Mouse (Mus musculus): Measurements from ENCODE around the gene Ccdc92b.

Ccdc92b gene

GRCm38 (mm10) chr11:74597283-74597989, 22.0 kb upstream of the Ccdc92b start:
- TF ChIP-seq GATA4 (IDR thresholded peaks at IDR 0.05; ENCODE audit: insufficient replicate concordance, low read length) = no peak

DNA sequence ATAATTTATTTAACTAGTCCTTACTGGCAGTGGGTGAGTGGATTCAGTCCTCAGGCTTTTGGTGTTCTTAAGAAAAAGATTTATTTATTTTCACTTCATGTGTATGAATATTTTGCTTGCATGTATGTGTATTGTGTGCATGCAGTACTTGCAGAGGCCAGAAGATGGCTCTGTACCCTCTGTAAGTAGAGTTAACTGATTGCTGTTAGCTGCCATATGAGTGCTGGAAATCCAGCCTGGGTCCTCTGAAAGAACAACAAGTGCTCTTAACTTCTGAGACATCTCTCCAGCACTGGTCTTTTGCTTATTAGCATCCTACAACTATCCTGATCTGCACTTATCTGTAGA, 21.4 kb upstream of the Ccdc92b start:
- no peak for TF ChIP-seq GATA4 (IDR thresholded peaks at IDR 0.05; ENCODE audit: insufficient replicate concordance, low read length)

GRCm38 (mm10) chr11:74602286-74602685, 17.1 kb upstream of the Ccdc92b start:
- TF ChIP-seq GATA4 (IDR thresholded peaks at IDR 0.05; ENCODE audit: insufficient replicate concordance, low read length) = no peak

DNA sequence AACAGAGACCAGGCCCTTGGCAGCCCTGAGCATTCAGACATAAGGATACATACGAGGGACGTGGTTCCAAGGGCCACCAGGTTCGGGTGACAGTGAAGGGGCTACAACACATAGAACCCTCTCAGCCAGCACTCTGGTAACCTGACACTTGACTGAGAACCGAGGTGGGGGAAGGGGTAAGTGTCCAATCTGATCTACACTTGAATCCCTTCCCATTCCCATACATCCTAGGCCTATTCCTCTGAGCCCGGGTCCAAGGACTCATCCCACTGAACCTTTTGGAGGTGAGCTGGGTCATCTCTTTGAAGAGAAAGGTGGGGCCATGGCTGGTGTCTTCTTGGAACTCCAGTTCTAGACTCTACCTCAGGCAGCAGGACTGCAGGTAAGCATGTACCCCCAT, 9.3 kb upstream of the Ccdc92b start:
- TF ChIP-seq GATA4 (IDR thresholded peaks at IDR 0.05; ENCODE audit: insufficient replicate concordance, low read length) = no peak

DNA sequence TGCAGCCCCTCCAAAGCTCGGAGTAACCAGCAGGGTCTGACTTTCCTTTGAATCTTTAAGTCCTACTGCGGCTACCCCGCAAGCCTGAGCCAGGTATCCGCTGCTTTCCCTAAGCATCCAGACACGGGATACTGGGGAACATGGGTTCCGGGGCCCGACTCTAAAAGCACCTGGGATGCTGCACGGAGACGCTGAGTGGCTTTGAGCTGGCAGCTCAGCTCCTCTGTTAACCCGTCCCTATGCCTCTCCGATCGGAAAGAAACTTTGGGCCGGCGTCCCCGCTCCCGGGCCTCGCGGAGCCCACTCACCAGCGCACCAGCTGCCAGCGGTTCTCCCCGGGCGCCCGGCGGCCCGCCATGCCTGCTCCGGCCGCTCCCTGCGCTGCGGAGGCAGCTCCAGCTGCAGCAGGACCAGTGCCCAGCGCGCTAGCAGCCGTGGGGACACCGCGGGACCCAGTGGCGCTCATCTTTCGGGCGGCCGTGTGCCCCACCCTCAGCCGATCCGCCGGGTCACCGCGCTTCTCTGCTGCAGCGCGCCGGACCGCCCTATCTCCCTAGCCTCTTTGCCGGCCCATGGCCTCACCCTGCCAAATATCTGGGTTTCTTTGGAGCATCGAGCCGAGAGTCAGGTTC, 8.7 kb upstream of the Ccdc92b start, which contains the start of gene Rap1gap2:
TSS of gene Rap1gap2 (minus strand) at position 371 of the 632 bp plus-strand sequence.
- TF ChIP-seq GATA4 (IDR thresholded peaks at IDR 0.05; ENCODE audit: insufficient replicate concordance, low read length) = no peak

GRCm38 (mm10) chr11:74611437-74611836, 8.0 kb upstream of the Ccdc92b start:
- TF ChIP-seq GATA4 (IDR thresholded peaks at IDR 0.05; ENCODE audit: insufficient replicate concordance, low read length) = no peak

- no peak for TF ChIP-seq GATA4 (IDR thresholded peaks at IDR 0.05; ENCODE audit: insufficient replicate concordance, low read length)
Observed at GRCm38 (mm10) chr11:74613428-74613827, 6.0 kb upstream of the Ccdc92b start.

- TF ChIP-seq GATA4 (IDR thresholded peaks at IDR 0.05; ENCODE audit: insufficient replicate concordance, low read length) = no peak
Observed at GRCm38 (mm10) chr11:74615571-74615970, 3.8 kb upstream of the Ccdc92b start.

DNA sequence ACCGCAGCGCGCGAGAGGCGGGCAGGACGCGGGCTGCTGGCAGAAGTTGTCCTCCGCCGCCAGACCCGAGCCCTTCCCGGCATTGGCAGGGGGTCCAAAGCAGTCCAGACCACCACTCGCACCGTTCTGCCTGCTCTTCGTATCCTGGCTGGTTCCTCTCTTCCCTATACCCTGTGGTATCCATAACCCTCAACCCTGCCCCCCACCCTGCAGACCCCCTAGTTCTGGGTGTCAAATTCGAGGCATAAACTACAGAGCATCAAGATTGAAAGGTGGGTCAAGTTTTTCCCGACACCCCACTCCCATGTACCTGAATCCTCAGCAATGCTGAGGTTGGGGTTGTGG, 523 bp downstream of the Ccdc92b start:
- no peak for TF ChIP-seq GATA4 (IDR thresholded peaks at IDR 0.05; ENCODE audit: insufficient replicate concordance, low read length)

DNA sequence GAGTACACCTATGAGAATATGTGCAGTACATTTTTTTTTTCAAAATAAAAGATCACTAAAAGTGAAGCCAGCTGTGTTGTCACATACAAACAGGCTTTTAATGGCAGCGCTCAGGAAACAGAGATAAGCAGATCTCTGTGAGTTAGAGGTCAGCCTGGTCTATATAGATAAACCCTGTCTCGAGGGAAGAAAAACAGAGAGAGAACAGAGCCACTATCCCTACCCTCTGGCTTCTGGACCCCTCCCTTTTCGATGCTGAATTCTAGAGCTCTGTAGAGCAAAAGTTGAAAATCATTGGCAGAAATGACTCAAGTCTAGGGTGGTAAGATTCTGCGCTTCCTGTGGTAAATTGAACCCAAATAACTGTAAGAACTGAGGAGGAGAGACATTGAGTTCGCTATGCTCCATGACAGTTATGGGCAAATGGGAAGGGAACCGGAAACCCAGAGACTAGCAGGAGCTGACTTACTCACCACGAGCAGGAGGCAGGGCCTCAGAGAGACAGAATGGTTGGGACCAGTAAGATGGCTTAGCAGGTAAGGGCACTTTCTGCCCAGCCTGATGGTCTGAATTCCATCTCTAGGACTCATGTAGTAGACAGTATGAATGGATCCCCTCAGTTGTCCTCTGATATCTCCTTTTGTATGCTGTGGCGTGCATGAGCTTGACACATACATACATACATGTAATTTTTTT, 2.7 kb downstream of the Ccdc92b start:
- no peak for TF ChIP-seq GATA4 (IDR thresholded peaks at IDR 0.05; ENCODE audit: insufficient replicate concordance, low read length)

DNA sequence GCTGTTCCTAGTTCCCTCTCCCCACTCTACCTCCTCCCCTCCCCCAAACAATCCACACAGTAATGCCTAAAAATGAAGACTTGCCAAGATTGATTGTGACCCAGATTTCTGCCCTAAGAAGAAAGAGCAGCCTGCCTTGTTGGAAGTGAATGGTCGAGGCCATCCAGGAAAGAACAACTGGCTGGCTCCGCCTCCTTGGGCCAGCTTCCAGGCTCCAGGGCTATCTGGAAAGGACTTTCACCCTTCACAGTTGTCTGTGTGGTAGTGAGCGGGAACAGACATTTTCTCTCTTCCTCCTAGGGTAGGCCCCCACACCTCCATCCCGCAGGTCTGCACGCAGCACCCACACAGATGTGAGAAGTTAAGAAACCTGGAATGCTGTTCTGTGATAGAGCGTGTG, 4.3 kb downstream of the Ccdc92b start:
- peak; percentile 14; the same call in 1 of the 2 replicates for TF ChIP-seq GATA4 (IDR thresholded peaks at IDR 0.05; ENCODE audit: insufficient replicate concordance, low read length)

DNA sequence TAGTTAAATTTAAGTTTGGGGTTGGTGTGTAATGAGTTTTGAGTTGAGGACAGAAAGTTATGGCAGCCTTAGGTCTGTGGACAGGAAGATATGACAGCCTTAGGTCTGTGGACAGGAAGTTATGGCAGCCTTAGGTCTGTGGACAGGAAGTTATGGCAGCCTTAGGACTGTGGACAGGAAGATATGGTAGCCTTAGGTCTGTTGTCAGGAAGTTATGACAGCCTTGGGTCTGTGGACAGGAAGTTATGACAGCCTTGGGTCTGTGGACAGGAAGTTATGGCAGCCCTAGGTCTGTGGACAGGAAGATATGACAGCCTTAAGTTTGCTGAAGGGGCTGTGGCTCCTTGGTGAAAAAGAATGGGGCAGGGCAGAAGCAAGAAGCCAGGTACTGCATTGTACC, 5.9 kb downstream of the Ccdc92b start:
- TF ChIP-seq GATA4 (IDR thresholded peaks at IDR 0.05; ENCODE audit: insufficient replicate concordance, low read length) = no peak

GRCm38 (mm10) chr11:74627481-74627880, 8.1 kb downstream of the Ccdc92b start:
- TF ChIP-seq GATA4 (IDR thresholded peaks at IDR 0.05; ENCODE audit: insufficient replicate concordance, low read length) = no peak

- no peak for TF ChIP-seq GATA4 (IDR thresholded peaks at IDR 0.05; ENCODE audit: insufficient replicate concordance, low read length)
Observed at GRCm38 (mm10) chr11:74631880-74632789, 12.7 kb downstream of the Ccdc92b start.

Measured in liver, adult (tissue).